ENCODE assay signal across 15 mouse cellular contexts in the genomic region with DNA sequence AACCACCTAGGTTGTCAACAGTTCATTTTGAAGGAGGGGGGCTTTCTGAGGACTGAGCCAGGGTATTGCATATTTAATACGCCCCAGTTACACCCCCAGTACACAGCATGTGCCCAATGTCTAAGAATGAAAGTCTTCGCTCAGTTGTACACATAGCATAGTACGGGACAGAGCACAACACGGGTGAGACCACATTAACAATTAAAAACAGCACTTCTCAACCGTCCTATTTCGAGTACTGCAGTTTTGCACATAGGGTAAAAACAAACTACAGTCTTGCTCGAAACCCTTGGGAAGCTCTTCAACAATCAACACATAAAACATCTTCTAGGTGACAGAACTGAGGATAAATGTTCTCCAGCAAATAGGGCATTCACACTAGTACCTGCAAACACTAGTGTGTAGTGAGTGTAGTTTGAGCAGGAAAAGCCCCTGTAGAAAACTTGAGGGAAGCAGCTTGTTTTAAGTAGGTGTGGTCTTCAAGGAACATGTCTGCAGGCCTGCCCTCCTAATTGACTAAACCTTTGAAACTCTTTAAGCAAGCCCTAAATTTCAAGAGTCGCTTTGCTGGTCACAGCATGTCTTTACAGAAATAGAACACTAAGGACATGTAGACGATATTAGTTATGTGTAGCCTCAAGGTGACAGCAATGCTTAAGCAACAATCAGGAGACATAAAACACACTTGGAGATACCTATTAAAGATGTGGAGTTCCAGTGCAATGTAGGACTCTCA. TPM values are rescaled to one million over a fixed set of nuclear protein-coding genes. Genes with fewer than 3 reads are reported as not detected.
DNase-seq lines count a peak whose midpoint lies in the region; ATAC-seq and TF ChIP-seq lines count a peak whose summit lies in the region.
"Had no signal": no experiment of that assay in that cellular context is flagged by ENCODE, and none has a peak within 500 bp of the region (broad histone marks: within the 10 kb centered on the region; RNA-seq: fewer than 3 reads in every experiment).

A gene (minus strand): TSS at position 3 of the 736 bp plus-strand sequence.

- no peaks in the 10 kb centered on the region for H3K9me3 ChIP-seq in forebrain, embryonic 11.5 days (ENCODE audit: control insufficient read depth, low read length)
- no peaks in the 10 kb centered on the region for H3K9me3 ChIP-seq in forebrain, embryonic 10.5 days
- no peaks in the 10 kb centered on the region for H3K9me3 ChIP-seq in limb, embryonic 11.5 days (ENCODE audit: control insufficient read depth, low read length)
- H3K9me3 ChIP-seq in limb, embryonic 10.5 days (replicated peaks): no peaks in the 10 kb centered on the region
- H3K9me3 ChIP-seq in G1E (replicated peaks): no peaks in the 10 kb centered on the region
- no peaks in the 10 kb centered on the region for H3K9me3 ChIP-seq in hindbrain, postnatal 0 days (ENCODE audit: low read length)
- H3K9me3 ChIP-seq: heart, embryonic 15.5 days; kidney, embryonic 15.5 days; midbrain, embryonic 15.5 days had no signal

- no peak for DNase-seq in forebrain, embryonic 11.5 days (ENCODE audit: low spot score)
- DNase-seq in forebrain, embryonic 10.5 days (ENCODE audit: extremely low spot score, low spot score): no peak
- no peak for DNase-seq in limb, embryonic 11.5 days (ENCODE audit: low spot score)
- no peak for DNase-seq in limb, embryonic 10.5 days (ENCODE audit: low spot score)
- no peak for DNase-seq in G1E (ENCODE audit: low spot score)
- no peak for DNase-seq in hindbrain, postnatal 0 days (ENCODE audit: low spot score)
- DNase-seq in gastrocnemius, postnatal 10 days: no peak
- DNase-seq: cerebellum, adult 8-10 months; lung, adult 2 months had no signal

- peaks cover 37% of the 10 kb centered on the region for H3K36me3 ChIP-seq in forebrain, embryonic 11.5 days (ENCODE audit: control insufficient read depth, insufficient read depth, low read length)
- H3K36me3 ChIP-seq in forebrain, embryonic 10.5 days (replicated peaks): peaks cover 82% of the 10 kb centered on the region
- peaks cover 46% of the 10 kb centered on the region for H3K36me3 ChIP-seq in limb, embryonic 11.5 days (ENCODE audit: control insufficient read depth, insufficient read depth, low read length)
- peaks cover 82% of the 10 kb centered on the region for H3K36me3 ChIP-seq in limb, embryonic 10.5 days
- peaks cover 70% of the 10 kb centered on the region for H3K36me3 ChIP-seq in G1E (replicated peaks)
- peaks cover 48% of the 10 kb centered on the region for H3K36me3 ChIP-seq in hindbrain, postnatal 0 days (ENCODE audit: insufficient read depth, low read length)

- H3K27me3 ChIP-seq in forebrain, embryonic 11.5 days (ENCODE audit: control insufficient read depth, insufficient read depth, low read length): no peaks in the 10 kb centered on the region
- no peaks in the 10 kb centered on the region for H3K27me3 ChIP-seq in forebrain, embryonic 10.5 days (ENCODE audit: poor library complexity, severe bottlenecking)
- H3K27me3 ChIP-seq in limb, embryonic 11.5 days (ENCODE audit: control insufficient read depth, insufficient read depth, low read length): no peaks in the 10 kb centered on the region
- H3K27me3 ChIP-seq in limb, embryonic 10.5 days (ENCODE audit: low read depth, poor library complexity, severe bottlenecking): no peaks in the 10 kb centered on the region
- peaks cover 4% of the 10 kb centered on the region; the same call in 1 of the 2 replicates for H3K27me3 ChIP-seq in G1E (ENCODE audit: insufficient read depth, low read length)
- H3K27me3 ChIP-seq in hindbrain, postnatal 0 days (ENCODE audit: insufficient read depth, low read length): no peaks in the 10 kb centered on the region
- H3K27me3 ChIP-seq: heart, embryonic 15.5 days; kidney, embryonic 15.5 days; midbrain, embryonic 15.5 days had no signal

- H3K27ac ChIP-seq in forebrain, embryonic 11.5 days (ENCODE audit: low read depth, low read length): no peak within 1 kb of the TSS
- no peak within 1 kb of the TSS for H3K27ac ChIP-seq in forebrain, embryonic 10.5 days
- no peak within 1 kb of the TSS for H3K27ac ChIP-seq in limb, embryonic 11.5 days (replicated peaks; ENCODE audit: low read depth, low read length)
- no peak within 1 kb of the TSS; the same call in 1 of the 2 replicates for H3K27ac ChIP-seq in limb, embryonic 10.5 days
- H3K27ac ChIP-seq in hindbrain, postnatal 0 days: no peak within 1 kb of the TSS
- H3K27ac ChIP-seq: gastrocnemius, adult 2 months; heart, embryonic 15.5 days; kidney, embryonic 15.5 days; left cerebral cortex, adult 2 months; midbrain, embryonic 15.5 days had no signal

- no peak within 1 kb of the TSS for H3K4me3 ChIP-seq in forebrain, embryonic 11.5 days (ENCODE audit: low read depth, low read length)
- H3K4me3 ChIP-seq in forebrain, embryonic 10.5 days: no peak within 1 kb of the TSS
- H3K4me3 ChIP-seq in limb, embryonic 11.5 days (ENCODE audit: low read depth, low read length): no peak within 1 kb of the TSS
- H3K4me3 ChIP-seq in limb, embryonic 10.5 days: no peak within 1 kb of the TSS
- H3K4me3 ChIP-seq in G1E (ENCODE audit: low read depth, low read length): peak within 1 kb of the TSS; percentile 54; the same call in 1 of the 2 replicates
- no peak within 1 kb of the TSS for H3K4me3 ChIP-seq in hindbrain, postnatal 0 days (ENCODE audit: low read length)
- H3K4me3 ChIP-seq: gastrocnemius, adult 2 months; heart, embryonic 15.5 days; kidney, embryonic 15.5 days; left cerebral cortex, adult 2 months; midbrain, embryonic 15.5 days had no signal

- no peak within 1 kb of the TSS for H3K4me2 ChIP-seq in forebrain, embryonic 11.5 days (ENCODE audit: low read depth, low read length, severe bottlenecking)
- H3K4me2 ChIP-seq in limb, embryonic 11.5 days (ENCODE audit: low read depth, severe bottlenecking): no peak within 1 kb of the TSS
- H3K4me2 ChIP-seq in hindbrain, postnatal 0 days (ENCODE audit: low read depth, low read length): no peak within 1 kb of the TSS
- H3K4me2 ChIP-seq: heart, embryonic 15.5 days; kidney, embryonic 15.5 days; midbrain, embryonic 15.5 days had no signal

- H3K9ac ChIP-seq in forebrain, embryonic 11.5 days (ENCODE audit: low read length): no peak within 1 kb of the TSS
- H3K9ac ChIP-seq in limb, embryonic 11.5 days (ENCODE audit: low read length): no peak within 1 kb of the TSS
- no peak within 1 kb of the TSS for H3K9ac ChIP-seq in hindbrain, postnatal 0 days (replicated peaks; ENCODE audit: low read length)
- H3K9ac ChIP-seq: heart, embryonic 15.5 days; kidney, embryonic 15.5 days; midbrain, embryonic 15.5 days had no signal

- 89% methylated on average over 9 of the region's 9 CpGs for WGBS in forebrain, embryonic 11.5 days
- WGBS in forebrain, embryonic 10.5 days: 88% methylated on average over 9 of the region's 9 CpGs
- WGBS in limb, embryonic 11.5 days: 86% methylated on average over 9 of the region's 9 CpGs
- 86% methylated on average over 9 of the region's 9 CpGs for WGBS in limb, embryonic 10.5 days
- WGBS in hindbrain, postnatal 0 days: 84% methylated on average over 9 of the region's 9 CpGs

- ATAC-seq in forebrain, embryonic 11.5 days (replicated peaks; ENCODE audit: low FRiP score): peak; percentile 31
- peak; percentile 41; the same call in 1 of the 2 replicates for ATAC-seq in limb, embryonic 11.5 days (ENCODE audit: insufficient number of reproducible peaks, low FRiP score, low TSS enrichment, low read depth)
- no peak for ATAC-seq in G1E (ENCODE audit: extremely low read depth, insufficient number of reproducible peaks, low FRiP score, poor library complexity, severe bottlenecking)
- peak; percentile 25; the same call in 1 of the 2 replicates for ATAC-seq in hindbrain, postnatal 0 days
- ATAC-seq in CD4-positive, CD25-positive, alpha-beta regulatory T cell, adult 4 months: no peak

- peaks cover 1% of the 10 kb centered on the region; the same call in 1 of the 2 replicates for H3K4me1 ChIP-seq in forebrain, embryonic 11.5 days (replicated peaks; ENCODE audit: control insufficient read depth, insufficient read depth, low read length)
- H3K4me1 ChIP-seq in forebrain, embryonic 10.5 days: peaks cover 40% of the 10 kb centered on the region
- H3K4me1 ChIP-seq in limb, embryonic 11.5 days (ENCODE audit: control insufficient read depth, insufficient read depth, low read length): peaks cover 9% of the 10 kb centered on the region
- H3K4me1 ChIP-seq in limb, embryonic 10.5 days: peaks cover 32% of the 10 kb centered on the region
- peaks cover 53% of the 10 kb centered on the region for H3K4me1 ChIP-seq in G1E (ENCODE audit: insufficient read depth, low read depth, low read length)
- H3K4me1 ChIP-seq in hindbrain, postnatal 0 days (ENCODE audit: insufficient read depth, low read length): peaks cover 12% of the 10 kb centered on the region

- TF ChIP-seq CTCF in G1E (IDR thresholded peaks at IDR 0.05; ENCODE audit: low read depth, low read length): no peak
- no peak for TF ChIP-seq CTCF in hindbrain, postnatal 0 days (IDR thresholded peaks at IDR 0.05; ENCODE audit: low read depth)

RNA-seq across cellular contexts. Expression of the gene that starts here (rescaled TPM):
- 0.09 and 0.11 TPM in 2 replicates for polyA plus RNA-seq in forebrain, embryonic 11.5 days (2014; fragmentation: Nextera tagmentation; extraction: Ambion mirVana)
- 0.07 and 0.12 TPM in 2 replicates for polyA plus RNA-seq in forebrain, embryonic 10.5 days (2016; fragmentation: Nextera tagmentation; extraction: Ambion mirVana)
- polyA plus RNA-seq in limb, embryonic 11.5 days (2014; fragmentation: Nextera tagmentation; extraction: Ambion mirVana): 0.11 TPM in 1 of 2 replicates, not detected in the other
- polyA plus RNA-seq in limb, embryonic 10.5 days (2016; fragmentation: Nextera tagmentation; extraction: Ambion mirVana): 0.05 and 0.06 TPM in 2 replicates
- total RNA-seq in G1E (2014; fragmentation: Nextera tagmentation) (0.19 and 0.45 TPM in 2 replicates), G1E (2017) (0.46 and 0.49 TPM in 2 replicates)
- not detected in 2 replicates for polyA plus RNA-seq in G1E (2012)
- total RNA-seq in hindbrain, postnatal 0 days (2014; rRNA removed): 0.40 and 0.68 TPM in 2 replicates
- 0.13 and 0.19 TPM in 2 replicates for polyA plus RNA-seq in hindbrain, postnatal 0 days (2015; fragmentation: Nextera tagmentation; extraction: Ambion mirVana)
- total RNA-seq in gastrocnemius, postnatal 10 days (2021): under 1 TPM; 0.16 to 0.25 TPM
- not detected for polyA plus RNA-seq in CD4-positive, CD25-positive, alpha-beta regulatory T cell, adult 4 months (2017; shearing (Covaris generic))

Comparison
In these comparisons a context has a peak if more than half of its experiments do, and no peak if none do; other contexts are left out.
1. Peak in ATAC-seq in forebrain, embryonic 11.5 days; RNA of the gene not detected or under 1 TPM.
2. Peak in ATAC-seq in limb, embryonic 11.5 days; RNA of the gene not detected or under 1 TPM.
3. Peak in ATAC-seq in hindbrain, postnatal 0 days; RNA of the gene not detected or under 1 TPM.